Mouse (Mus musculus) layer of hippocampus, adult 6 months (tissue): ENCODE results near the gene Gm17175. TPM values are rescaled to one million over a fixed set of nuclear protein-coding genes. Genes with fewer than 3 reads are reported as not detected.

ENCODE experiments used
- long read RNA-seq, 2 experiments: library from polyadenylated mRNA; unstranded; transcript quantifications; one replicate each; pipeline ENCODE4 v2.0.0; 2019 to 2020
- polyA plus RNA-seq: library from polyadenylated mRNA; unstranded; fragments of <200 nt; fragmentation: Nextera tagmentation; gene quantifications from 2 replicates; pipeline ENCODE4 v1.2.3, GENCODE M21; 2021

Gene Gm17175
- not detected in 2 replicates for polyA plus RNA-seq
- long read RNA-seq, experiment 1 = 0 reads
- long read RNA-seq, experiment 2 = 0 reads

DNA sequence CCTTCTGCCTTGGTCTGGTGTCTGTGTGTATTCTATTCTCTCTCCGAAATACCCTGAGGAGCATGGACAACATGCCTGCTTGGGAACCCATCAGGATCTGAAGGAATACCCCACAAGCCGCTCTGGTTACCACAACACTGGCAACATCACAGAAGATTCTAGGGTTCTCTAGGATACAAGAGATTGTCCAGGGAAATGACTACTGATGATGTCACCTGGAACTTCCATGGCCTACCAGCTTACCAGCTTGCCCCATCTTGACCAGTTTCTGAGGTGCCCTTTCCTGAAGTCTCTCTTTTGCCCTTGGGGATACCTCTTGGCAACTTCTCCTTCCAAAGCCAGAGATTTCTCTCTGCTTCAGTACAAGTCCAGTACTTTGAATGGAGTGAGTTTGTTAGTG is at the start of gene Gm17175:
TSS of gene Gm17175 (minus strand) at position 101 of the 400 bp plus-strand sequence.

GRCm38 (mm10) chr14:51611210-51611609 is 37.3 kb upstream of the Gm17175 start, which contains the start of gene Gm17078:
Gene Gm17078 (minus strand): TSS chr14:51611310.

DNA sequence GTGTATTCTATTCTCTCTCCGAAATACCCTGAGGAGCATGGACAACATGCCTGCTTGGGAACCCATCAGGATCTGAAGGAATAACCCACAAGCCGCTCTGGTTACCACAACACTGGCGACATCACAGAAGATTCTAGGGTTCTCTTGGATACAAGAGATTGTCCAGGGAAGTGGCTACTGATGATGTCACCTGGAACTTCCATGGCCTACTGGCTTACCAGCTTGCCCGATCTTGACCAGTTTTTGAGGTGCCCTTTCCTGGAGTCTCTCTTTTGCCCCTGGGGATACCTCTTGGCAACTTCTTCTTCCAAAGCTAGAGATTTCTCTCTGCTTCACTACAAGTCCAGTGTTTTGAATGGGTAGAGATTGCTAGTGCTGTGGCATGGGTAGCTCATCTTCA is 18.2 kb upstream of the Gm17175 start, which contains the start of gene Gm17174:
TSS of gene Gm17174 (minus strand) at position 101 of the 400 bp plus-strand sequence.

GRCm38 (mm10) chr14:51552490-51552889 is 21.4 kb downstream of the Gm17175 start, which contains the start of gene Gm5622:
Gene Gm5622 (plus strand): TSS chr14:51552790.

Other genes with a start within 250 kb of the Gm17175 start
- not detected in 2 replicates for gene Gm7247, start 212.3 kb downstream of the Gm17175 start, polyA plus RNA-seq
- gene Vmn2r88, start 163.2 kb downstream of the Gm17175 start, polyA plus RNA-seq = not detected in 2 replicates
- gene Vmn2r89, start 122.2 kb downstream of the Gm17175 start, polyA plus RNA-seq = not detected in 2 replicates
- not detected in 2 replicates for gene Gm5622, start 21.3 kb downstream of the Gm17175 start, polyA plus RNA-seq
- gene Gm17174, start 18.1 kb upstream of the Gm17175 start, polyA plus RNA-seq = not detected in 2 replicates
- gene Gm17078, start 37.2 kb upstream of the Gm17175 start, polyA plus RNA-seq = not detected in 2 replicates
- not detected in 2 replicates for gene Gm4181, start 61.6 kb upstream of the Gm17175 start, polyA plus RNA-seq
- gene Gm17079, start 121.4 kb upstream of the Gm17175 start, polyA plus RNA-seq = not detected in 2 replicates
- gene Gm5800, start 143.1 kb upstream of the Gm17175 start, polyA plus RNA-seq = not detected in 2 replicates
- gene Ang4, start 199.5 kb upstream of the Gm17175 start, polyA plus RNA-seq = not detected in 2 replicates
- gene AY358078, start 226.0 kb upstream of the Gm17175 start, polyA plus RNA-seq = not detected in 2 replicates